Mouse (Mus musculus): Measurements from ENCODE around the gene Rad51b.
A peak's percentile ranks its signal among the peaks of the same experiment; 100 is the strongest.

Gene Rad51b

DNA sequence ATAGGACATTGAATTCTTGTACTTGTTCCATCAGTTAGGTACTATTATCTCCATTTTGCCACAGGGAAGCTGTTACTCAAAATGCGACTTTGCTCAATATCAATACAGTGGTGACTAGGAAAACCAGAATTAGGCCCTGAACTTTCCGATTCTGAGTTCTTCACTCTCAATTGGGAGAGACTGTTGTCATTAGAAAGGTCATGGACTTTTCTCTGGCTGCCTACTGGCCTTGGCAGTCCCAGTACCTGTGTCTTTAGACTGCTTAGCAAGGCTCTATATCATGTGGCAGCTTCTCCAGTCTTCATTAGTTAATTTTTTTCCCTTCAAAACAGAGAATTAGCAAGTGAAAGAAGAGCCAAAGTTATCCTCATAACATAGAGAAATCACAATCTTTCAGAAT, 288.3 kb downstream of the Rad51b start:
- DNase-seq, result no peak

DNA sequence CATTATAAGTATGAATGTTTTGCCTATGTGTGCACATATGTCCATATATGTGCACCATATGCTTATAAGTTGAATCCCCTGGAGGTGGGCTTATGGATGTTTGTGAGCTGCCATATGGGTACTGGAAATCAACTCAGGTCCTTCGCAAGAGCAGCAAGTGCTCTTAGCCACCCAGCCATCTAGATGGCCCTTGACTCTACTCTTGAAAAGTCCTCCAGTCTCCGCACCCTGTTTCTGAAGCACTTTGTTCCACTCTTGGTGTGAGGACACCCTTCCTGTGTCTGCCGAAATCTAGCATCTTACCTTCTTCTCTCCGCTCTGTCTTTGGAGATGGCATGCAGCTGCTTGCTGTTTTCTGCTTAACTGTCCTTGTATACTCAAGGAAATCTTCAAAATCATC, 291.7 kb downstream of the Rad51b start:
- no peak for DNase-seq

DNA sequence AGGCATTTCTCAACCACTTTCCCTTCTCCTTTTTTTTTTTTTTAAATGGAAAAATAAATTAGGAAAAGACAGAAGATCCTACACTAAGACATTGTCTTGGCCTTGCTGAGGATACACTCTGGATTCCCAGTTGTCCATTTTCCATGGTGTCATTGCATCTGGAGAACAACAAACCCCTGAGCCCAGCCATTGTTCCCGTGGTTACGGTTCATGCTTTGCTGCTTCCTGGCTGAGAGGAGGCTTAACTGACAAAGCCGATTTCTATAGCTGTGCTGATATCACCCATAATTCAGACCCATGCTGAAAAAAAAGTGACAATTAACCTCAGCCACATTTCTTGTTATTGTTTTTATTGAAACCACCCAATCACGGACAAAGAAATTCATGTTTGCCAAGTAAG, 295.1 kb downstream of the Rad51b start:
- no peak for DNase-seq

- no peak for DNase-seq
Measured at GRCm38 (mm10) chr12:79596842-79597241, 299.8 kb downstream of the Rad51b start.

GRCm38 (mm10) chr12:79597351-79597750, 300.3 kb downstream of the Rad51b start:
- DNase-seq, result no peak

DNA sequence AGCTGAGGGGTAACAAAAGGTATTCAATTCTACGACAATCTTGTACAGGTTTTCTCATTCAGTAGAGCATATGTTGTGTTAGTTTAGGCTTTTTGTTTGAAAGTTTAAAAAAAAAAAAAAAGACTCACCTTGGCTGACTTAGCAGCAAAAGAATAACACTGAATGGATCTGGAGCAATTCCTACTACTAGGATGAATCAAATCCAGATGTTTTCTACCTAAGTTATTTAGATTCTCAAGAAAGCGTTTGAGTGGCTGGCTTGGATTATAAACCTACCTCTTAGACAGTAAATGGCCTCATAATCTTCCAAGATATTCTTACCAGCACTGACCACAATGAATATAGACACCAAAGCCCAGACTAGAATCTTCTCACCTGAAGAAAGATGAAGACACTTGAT, 300.7 kb downstream of the Rad51b start:
- DNase-seq, result no peak

GRCm38 (mm10) chr12:79598496-79598895, 301.4 kb downstream of the Rad51b start:
- no peak for DNase-seq

GRCm38 (mm10) chr12:79598901-79599300, 301.8 kb downstream of the Rad51b start:
- DNase-seq, result no peak

GRCm38 (mm10) chr12:79600149-79600769, 303.2 kb downstream of the Rad51b start:
- DNase-seq, result no peak

DNA sequence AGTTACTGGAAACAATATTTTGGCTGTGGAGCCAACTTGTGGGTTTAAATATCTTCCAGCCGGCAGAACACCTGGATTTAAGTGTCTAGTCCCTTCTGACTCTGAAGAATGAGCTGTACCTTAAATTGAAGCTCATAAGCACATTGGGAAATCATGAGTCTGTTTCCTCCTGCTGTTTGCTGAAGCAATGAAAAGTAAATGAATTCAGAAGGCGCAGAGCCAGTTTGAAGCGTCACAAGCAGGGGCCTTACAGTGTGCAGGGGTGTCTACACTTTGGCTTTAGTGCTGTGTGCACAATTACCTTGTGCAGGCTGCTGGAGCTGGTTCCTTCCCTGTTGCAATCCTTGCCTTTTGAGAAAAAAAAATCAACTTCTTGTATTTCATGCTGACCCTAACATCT, 305.6 kb downstream of the Rad51b start:
- DNase-seq, result no peak

GRCm38 (mm10) chr12:79604850-79605249, 307.8 kb downstream of the Rad51b start:
- DNase-seq, result no peak

DNA sequence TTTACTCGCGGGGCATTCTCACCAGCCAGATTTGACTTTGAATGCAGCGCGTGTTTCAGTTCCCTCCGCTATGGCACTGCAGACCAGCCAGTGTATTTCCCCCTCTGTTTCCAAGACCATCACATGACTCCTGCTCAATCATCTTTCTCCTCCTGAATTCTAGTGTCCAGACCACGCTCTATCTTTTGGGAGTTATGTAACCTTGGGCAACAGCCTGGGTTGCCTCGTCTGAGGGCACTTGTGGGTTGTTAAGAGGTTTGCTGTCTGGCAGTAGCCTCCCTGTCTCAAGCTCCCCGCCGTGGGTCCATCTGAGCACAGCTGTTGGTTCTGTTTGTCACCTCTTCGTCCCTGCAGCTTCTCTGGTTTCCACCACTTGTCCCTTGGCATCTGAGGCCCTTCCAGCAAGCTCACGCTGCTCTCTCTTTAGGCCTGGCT, 309.1 kb downstream of the Rad51b start:
- DNase-seq, result no peak

GRCm38 (mm10) chr12:79609399-79610010, 312.4 kb downstream of the Rad51b start:
- no peak for DNase-seq

GRCm38 (mm10) chr12:79610511-79611103, 313.5 kb downstream of the Rad51b start:
- DNase-seq, result no peak

DNA sequence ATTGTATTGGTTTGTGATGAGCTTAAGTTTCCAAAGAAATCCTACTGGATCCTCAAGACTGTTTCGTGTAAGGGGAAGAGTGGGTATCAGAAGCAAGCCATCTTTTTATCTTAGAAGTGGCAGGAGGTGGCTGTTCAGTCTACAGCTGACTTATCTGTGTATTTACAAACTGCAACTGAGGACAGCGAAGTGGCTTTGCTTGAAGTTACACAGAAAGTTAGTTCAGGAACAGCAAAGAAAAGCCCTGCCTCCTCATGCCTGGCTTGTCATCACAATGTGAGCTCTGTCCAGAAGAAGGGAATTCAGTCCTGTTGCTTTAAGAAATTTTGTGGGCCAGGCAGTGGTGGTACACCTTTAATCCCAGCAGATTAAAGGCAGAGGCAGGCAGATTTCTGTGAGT, 314.6 kb downstream of the Rad51b start:
- DNase-seq, result no peak

- DNase-seq, result peak; percentile 75
Measured at GRCm38 (mm10) chr12:79612334-79613060, 315.4 kb downstream of the Rad51b start.

DNA sequence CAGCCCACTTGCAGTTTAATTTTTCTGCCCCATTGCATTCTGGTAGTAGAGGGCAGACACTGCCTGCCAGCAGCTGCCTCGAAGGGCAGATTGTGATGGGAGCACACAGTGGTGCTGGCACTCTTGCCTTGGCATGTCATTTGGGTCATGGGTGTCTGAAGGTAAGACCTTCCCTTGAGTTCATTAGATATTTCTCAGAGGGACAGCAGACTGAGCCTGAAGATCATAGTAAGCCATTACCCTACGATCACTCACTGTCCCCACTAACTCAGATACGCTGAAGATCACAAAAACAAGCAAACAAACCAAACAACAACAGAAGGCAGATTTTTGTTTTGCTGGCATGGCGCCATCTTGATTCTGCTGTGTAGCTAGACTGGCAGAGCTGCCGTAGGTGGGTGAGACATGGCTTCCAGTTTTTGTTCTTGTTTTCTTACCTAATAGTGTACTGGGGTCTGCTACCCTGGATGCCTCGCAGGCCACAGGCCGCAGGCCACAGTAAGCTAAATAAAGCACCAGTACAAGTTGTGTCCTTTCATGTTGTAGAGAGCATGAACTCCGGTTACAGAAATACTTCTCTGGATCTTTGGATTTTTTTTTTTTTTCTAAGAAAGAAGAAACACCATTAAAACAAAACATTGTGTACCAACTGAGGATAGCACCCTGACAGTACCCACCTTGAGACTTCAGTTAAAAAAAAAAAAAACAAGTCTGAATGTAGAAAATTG, 316.1 kb downstream of the Rad51b start:
- peak; percentile 42 for DNase-seq

DNA sequence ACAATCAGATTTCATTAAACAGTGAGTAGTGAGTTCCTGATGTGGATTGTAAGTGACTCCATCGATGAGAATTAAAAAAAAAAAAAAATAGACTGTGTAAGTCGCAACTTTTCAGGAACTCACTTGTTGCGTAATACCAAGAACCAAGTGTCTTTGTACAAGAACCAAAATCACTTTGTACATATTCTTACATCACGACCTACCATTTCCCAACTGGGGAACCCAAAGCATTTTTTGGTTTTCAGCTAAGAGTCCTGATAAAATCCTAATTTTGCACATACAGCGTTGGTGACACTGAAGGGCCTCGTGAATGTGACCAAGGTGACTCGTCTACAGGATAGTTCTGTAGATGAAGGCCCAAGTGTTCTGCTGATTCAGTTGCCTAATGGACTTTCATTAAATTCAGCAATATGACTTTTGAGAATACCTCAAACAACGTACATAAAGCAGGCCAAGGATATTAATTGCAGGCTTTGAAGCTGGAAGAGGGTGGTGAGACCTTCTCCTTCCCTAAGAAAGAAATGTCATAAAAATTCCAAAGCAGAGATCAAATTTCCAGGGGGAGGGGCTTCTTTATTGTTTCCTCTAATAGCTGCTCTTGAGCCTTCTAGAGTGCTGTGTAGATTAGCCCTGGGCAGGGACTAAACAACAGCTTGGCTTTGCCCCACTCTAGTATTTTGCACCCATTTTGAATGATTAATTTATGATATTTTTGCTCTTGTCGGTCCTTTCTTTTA, 316.9 kb downstream of the Rad51b start:
- no peak for DNase-seq

DNA sequence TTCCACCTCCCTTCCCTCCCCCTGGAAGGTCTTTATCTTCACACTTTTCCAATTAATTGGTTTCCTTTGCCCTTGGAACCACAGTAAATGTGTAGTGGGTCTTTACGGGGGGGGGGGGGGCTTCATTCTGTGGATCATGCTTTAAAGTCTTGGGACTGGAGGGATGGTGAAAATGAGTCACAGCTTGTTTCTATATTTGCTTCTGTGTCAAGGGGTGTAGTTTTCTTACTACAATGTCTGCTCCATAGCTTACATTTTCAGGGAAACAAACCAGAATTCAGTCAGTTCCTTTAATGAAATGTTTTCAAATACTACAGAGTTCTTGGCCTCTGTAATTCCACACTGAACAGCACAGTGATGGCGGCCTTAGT, 317.5 kb downstream of the Rad51b start:
- DNase-seq, result no peak

- DNase-seq, result no peak
Measured at GRCm38 (mm10) chr12:79615717-79616316, 318.7 kb downstream of the Rad51b start.

GRCm38 (mm10) chr12:79619009-79619408, 321.9 kb downstream of the Rad51b start:
- no peak for DNase-seq

- no peak for DNase-seq
Measured at GRCm38 (mm10) chr12:79620693-79621092, 323.6 kb downstream of the Rad51b start.

Data from right cerebral cortex, postnatal 4 days (tissue).